Mouse (Mus musculus) right cerebral cortex, postnatal 36 days (tissue): ENCODE results near the gene Sult2b1.

Experiments used
- DNase-seq, 2 experiments: peaks; one replicate each; pipeline ENCODE4 v3.0.0; 2022; ENCODE audit warnings: low spot score in 2 of 2, mixed read lengths in 1 of 2

Sult2b1 gene

GRCm38 (mm10) chr7:45725151-45725550 is 59.3 kb downstream of the Sult2b1 start:
- no peak for DNase-seq

GRCm38 (mm10) chr7:45723781-45724180 is 60.7 kb downstream of the Sult2b1 start:
- DNase-seq, result no peak

GRCm38 (mm10) chr7:45723301-45723700 is 61.2 kb downstream of the Sult2b1 start:
- DNase-seq, result no peak

GRCm38 (mm10) chr7:45722348-45722713 is 62.1 kb downstream of the Sult2b1 start:
- no peak for DNase-seq

- no peak for DNase-seq
Measured at GRCm38 (mm10) chr7:45721642-45722347, 62.7 kb downstream of the Sult2b1 start.

GRCm38 (mm10) chr7:45721234-45721571 is 63.3 kb downstream of the Sult2b1 start:
- DNase-seq, result no peak

- no peak for DNase-seq
Measured at GRCm38 (mm10) chr7:45720413-45721233, 63.8 kb downstream of the Sult2b1 start, which contains the start of gene Fam83e. Gene Fam83e, plus strand, starts transcription at chr7:45721212.

DNA sequence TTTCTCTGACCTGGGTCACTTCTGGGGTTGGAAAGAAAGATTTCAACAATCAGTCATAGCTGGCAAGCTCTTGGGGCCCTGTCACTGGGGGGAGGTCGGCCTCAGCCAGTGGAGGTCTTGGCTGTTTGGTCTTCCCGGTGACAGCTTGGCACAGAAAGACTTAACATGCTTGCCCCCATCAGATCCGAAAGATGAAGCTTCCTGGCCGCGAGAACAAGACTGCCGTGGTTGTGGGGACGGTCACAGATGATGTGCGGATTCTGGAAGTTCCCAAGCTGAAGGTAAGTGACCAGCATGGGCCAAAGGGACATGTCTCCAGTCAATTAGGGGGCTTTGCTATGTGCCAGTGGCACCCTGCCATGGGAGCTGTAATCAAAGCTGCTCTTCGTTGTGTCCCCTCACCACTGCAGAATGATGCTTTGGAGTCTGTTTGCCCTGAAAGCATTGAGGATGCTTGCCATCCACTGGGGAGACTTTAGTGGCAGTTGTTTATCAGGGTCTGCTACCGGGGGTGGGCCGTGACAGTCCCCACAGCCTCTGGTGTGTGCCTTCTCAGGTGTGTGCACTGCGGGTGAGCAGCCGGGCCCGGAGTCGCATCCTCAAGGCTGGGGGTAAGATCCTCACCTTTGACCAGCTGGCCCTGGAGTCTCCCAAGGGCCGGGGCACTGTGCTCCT is 64.6 kb downstream of the Sult2b1 start:
- no peak for DNase-seq

DNA sequence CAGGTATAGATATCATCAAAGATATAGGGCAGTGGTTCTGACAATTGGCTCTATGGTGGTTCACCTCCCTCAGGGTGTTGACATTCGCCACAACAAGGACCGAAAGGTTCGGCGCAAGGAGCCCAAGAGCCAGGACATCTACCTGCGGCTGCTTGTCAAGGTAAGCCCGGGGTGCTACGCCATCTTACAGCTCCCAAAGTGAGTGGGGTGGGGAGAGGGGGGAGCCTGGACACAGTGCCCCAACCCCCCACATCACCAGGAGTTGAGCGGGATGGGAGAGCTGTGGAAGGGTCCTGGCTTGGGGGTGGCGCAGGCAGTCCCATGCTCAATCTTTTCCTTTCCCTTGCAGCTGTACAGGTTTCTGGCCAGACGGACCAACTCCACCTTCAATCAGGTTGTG is 65.3 kb downstream of the Sult2b1 start:
- DNase-seq, result no peak

- no peak for DNase-seq
Measured at GRCm38 (mm10) chr7:45718331-45718730, 66.1 kb downstream of the Sult2b1 start.

GRCm38 (mm10) chr7:45717918-45718297 is 66.6 kb downstream of the Sult2b1 start, which contains the start of gene Sphk2:
Gene Sphk2, minus strand, starts transcription at chr7:45718002.
- DNase-seq, result peak; percentile 98 to 99

GRCm38 (mm10) chr7:45716952-45717917 is 67.2 kb downstream of the Sult2b1 start:
- no peak for DNase-seq

DNA sequence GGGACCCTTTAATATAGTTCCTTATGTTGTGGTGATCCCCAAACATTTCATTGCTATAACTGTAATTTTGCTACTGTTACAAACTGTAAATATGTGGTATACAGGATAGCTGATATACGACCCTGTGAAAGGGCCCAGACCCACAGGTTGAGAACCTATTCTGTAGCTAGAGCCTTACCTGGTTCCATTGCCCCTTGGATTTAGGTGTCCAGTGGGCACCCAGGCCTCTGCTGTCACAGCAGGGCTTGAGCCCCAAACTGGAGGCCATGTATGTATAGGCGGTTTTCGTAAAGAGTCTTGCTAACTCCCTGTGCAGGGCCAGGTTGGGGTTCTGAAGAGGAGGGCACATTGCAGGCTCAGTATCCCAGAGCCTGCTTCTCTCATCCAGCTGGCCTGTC is 68.0 kb downstream of the Sult2b1 start:
- DNase-seq, result no peak

DNA sequence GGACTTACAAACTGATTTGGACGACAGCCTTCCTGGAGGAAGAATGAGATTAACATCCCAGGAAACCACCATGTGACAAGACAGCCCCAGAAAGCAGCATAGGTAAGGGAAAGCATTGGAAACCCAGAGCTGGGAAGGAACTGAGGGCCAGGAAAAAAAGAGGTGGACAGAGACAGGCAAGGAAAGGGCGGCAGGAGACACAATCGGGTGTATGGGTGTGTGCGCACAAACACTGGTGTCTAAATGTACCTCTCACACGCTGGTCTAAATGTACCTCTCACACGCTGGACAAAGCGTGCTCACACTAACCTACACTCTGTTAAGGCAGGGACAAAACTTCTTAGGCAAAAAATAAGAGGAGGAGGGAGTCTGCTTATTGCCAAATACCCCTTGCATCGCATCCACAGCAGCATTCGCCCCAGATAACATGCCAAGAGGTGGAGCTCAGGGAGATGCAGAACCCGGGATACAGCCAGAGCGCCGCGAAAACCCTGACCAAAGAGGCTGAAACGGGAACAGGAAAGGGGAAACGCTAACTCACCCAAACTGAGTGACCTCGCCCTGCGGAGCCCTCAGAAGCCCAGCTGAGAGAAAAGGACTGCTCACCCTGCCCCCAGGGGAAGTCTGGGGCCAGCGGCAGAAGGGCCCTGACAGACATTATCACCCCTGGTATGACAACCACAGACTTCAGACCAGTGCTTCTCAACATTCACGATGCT is 68.6 kb downstream of the Sult2b1 start:
- no peak for DNase-seq

DNA sequence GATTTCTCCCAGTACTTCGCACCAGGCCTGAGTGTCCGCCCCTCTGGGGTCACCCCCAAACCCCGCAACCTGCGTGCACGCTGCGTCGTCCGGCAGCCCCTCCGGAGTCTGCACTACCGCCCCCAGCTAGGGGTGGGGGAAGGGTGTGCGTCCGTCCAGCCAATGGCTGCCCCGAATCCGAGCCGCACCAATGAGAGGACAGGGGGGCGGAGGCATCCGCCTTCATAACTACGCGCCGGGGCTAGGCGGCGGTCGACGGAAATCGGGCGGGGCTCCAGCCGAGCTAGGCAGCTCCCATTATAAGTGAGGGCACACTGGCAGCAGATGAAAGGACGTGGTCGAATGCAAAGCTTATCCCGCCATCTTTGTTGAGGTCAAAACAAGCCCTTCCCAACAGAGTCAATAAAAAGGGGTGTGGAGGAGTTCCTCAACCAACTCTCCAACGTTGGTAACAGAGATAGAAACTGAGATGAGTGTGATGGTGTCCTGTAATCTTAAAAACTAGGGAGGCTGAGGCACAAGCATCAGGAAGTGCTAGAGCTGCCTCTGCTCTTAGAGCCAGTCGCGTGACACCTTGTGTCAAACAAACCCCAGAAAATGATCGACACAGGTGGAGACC is 69.3 kb downstream of the Sult2b1 start, which contains the start of gene Rpl18:
Rpl18 (plus strand) TSS at position 368 of the 619 bp plus-strand sequence.
- peak; percentile 98 for DNase-seq

DNA sequence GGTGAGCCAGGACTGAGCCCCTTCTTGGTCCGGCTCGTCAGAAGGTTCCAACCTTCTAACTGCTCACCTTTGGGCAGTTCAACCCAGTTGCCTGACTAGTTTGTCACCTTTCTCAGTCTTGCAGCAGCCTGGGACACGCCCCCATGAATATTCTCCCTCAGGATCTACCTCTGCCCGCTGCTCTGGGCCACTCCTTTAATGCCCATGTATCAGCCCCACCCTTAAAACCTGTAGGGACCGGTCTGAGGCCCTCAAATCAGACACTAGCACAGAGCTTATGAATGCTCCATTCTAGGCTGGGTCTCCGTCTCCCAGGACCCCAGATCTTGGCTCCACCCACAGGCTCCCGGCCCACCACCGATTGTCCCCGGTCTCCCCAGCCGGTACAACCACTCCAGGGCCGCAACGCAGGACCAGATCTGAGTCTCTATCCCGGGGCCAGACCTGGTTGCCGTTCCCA is 69.8 kb downstream of the Sult2b1 start:
- DNase-seq, result no peak

GRCm38 (mm10) chr7:45713881-45714520 is 70.5 kb downstream of the Sult2b1 start:
- no peak for DNase-seq

DNA sequence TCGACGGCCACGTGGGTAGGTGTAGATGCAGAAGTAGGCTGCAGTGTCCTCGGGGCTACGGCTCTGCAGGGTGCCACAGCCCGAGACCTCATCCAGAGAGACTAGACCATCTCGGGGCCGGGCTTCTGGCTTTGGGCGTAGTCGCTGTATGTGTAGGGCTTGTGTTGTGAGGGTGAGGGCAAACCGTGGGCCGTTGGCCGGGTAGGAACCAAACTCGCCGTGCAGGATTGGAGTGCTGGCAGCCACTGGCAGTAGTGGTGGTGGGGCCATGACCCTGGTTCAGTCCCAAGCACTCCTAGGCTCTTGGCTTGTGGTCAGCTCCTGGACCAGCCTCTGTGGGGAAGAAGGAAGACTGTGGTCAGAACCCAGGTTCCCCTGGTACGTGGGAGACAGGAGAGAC is 71.1 kb downstream of the Sult2b1 start:
- DNase-seq, result no peak

- DNase-seq, result no peak
Measured at GRCm38 (mm10) chr7:45712022-45712757, 72.3 kb downstream of the Sult2b1 start.
